Mouse (Mus musculus): ENCODE data around the gene Gm12216.

Gene Gm12216

GRCm38 (mm10) chr11:53797386-53797920 lies 61.6 kb downstream of the Gm12216 start:
- in situ Hi-C loops (cut with MboI; ENCODE audit: low sequenced_read_pairs): no loop called here

GRCm38 (mm10) chr11:53796409-53797151 lies 62.5 kb downstream of the Gm12216 start:
- in situ Hi-C loops (cut with MboI; ENCODE audit: low sequenced_read_pairs): no loop called here

- in situ Hi-C loops (cut with MboI; ENCODE audit: low sequenced_read_pairs): no loop called here
Measured at GRCm38 (mm10) chr11:53795813-53796212, 63.2 kb downstream of the Gm12216 start.

- in situ Hi-C loops (cut with MboI; ENCODE audit: low sequenced_read_pairs): no loop called here
Measured at GRCm38 (mm10) chr11:53794671-53795557, 64.1 kb downstream of the Gm12216 start.

GRCm38 (mm10) chr11:53794015-53794414 lies 65.0 kb downstream of the Gm12216 start:
- in situ Hi-C loops (cut with MboI; ENCODE audit: low sequenced_read_pairs): no loop called here

GRCm38 (mm10) chr11:53792986-53793385 lies 66.1 kb downstream of the Gm12216 start:
- in situ Hi-C loops (cut with MboI; ENCODE audit: low sequenced_read_pairs): no loop called here

- in situ Hi-C loops (cut with MboI; ENCODE audit: low sequenced_read_pairs): no loop called here
Measured at GRCm38 (mm10) chr11:53789277-53789676, 69.8 kb downstream of the Gm12216 start.

GRCm38 (mm10) chr11:53788196-53788595 lies 70.9 kb downstream of the Gm12216 start:
- in situ Hi-C loops (cut with MboI; ENCODE audit: low sequenced_read_pairs): no loop called here

- in situ Hi-C loops (cut with MboI; ENCODE audit: low sequenced_read_pairs): no loop called here
Measured at GRCm38 (mm10) chr11:53786058-53787031, 72.7 kb downstream of the Gm12216 start.

- in situ Hi-C loops (cut with MboI; ENCODE audit: low sequenced_read_pairs): no loop called here
Measured at GRCm38 (mm10) chr11:53785311-53785936, 73.6 kb downstream of the Gm12216 start.

- in situ Hi-C loops (cut with MboI; ENCODE audit: low sequenced_read_pairs): no loop called here
Measured at GRCm38 (mm10) chr11:53783288-53783687, 75.8 kb downstream of the Gm12216 start.

GRCm38 (mm10) chr11:53781964-53782363 lies 77.1 kb downstream of the Gm12216 start:
- in situ Hi-C loops (cut with MboI; ENCODE audit: low sequenced_read_pairs): no loop called here

- in situ Hi-C loops (cut with MboI; ENCODE audit: low sequenced_read_pairs): no loop called here
Measured at GRCm38 (mm10) chr11:53781201-53781775, 77.8 kb downstream of the Gm12216 start.

- in situ Hi-C loops (cut with MboI; ENCODE audit: low sequenced_read_pairs): no loop called here
Measured at GRCm38 (mm10) chr11:53780262-53780661, 78.8 kb downstream of the Gm12216 start.

GRCm38 (mm10) chr11:53779808-53780207 lies 79.2 kb downstream of the Gm12216 start:
- in situ Hi-C loops (cut with MboI; ENCODE audit: low sequenced_read_pairs): no loop called here

GRCm38 (mm10) chr11:53778455-53778854 lies 80.6 kb downstream of the Gm12216 start:
- in situ Hi-C loops (cut with MboI; ENCODE audit: low sequenced_read_pairs): no loop called here

- in situ Hi-C loops (cut with MboI; ENCODE audit: low sequenced_read_pairs): no loop called here
Measured at GRCm38 (mm10) chr11:53777736-53778135, 81.3 kb downstream of the Gm12216 start.

- in situ Hi-C loops (cut with MboI; ENCODE audit: low sequenced_read_pairs): no loop called here
Measured at GRCm38 (mm10) chr11:53774659-53775255, 84.3 kb downstream of the Gm12216 start.

GRCm38 (mm10) chr11:53773641-53774360 lies 85.3 kb downstream of the Gm12216 start:
- in situ Hi-C loops (cut with MboI; ENCODE audit: low sequenced_read_pairs): no loop called here
